Mouse (Mus musculus): ENCODE data around the gene Epb41. TPM values are rescaled to one million over a fixed set of nuclear protein-coding genes. Genes with fewer than 3 reads are reported as not detected.

Gene Epb41
- polyA plus RNA-seq, 1 experiment from 2014 or later = 42.3 TPM

GRCm38 (mm10) chr4:131874169-131874536 lies 201.0 kb downstream of the Epb41 start:
- H3K4me1 ChIP-seq (replicated peaks; ENCODE audit: insufficient read depth, low read length) = peaks cover 22% of the 10 kb centered on the region
- H3K27me3 ChIP-seq (ENCODE audit: insufficient read depth, low read length) = no peaks in the 10 kb centered on the region
- H3K27ac ChIP-seq = peak overlapping the region; percentile 99
- DNase-seq (ENCODE audit: low spot score) = peak; percentile 70
- H3K4me3 ChIP-seq (replicated peaks; ENCODE audit: low read depth, low read length) = peak overlapping the region; percentile 71
- H3K36me3 ChIP-seq (ENCODE audit: insufficient read depth, low read length) = no peaks in the 10 kb centered on the region
- under 1% methylated on average over 20 of the region's 20 CpGs for WGBS
- TF ChIP-seq CTCF (IDR thresholded peaks at IDR 0.05; ENCODE audit: low read depth) = no peak
- H3K9me3 ChIP-seq (replicated peaks; ENCODE audit: low read length) = no peaks in the 10 kb centered on the region
- no peak for ATAC-seq (replicated peaks; ENCODE audit: low FRiP score, low read depth)
- peak overlapping the region; percentile 85 for H3K4me2 ChIP-seq (ENCODE audit: low read length)
- peak overlapping the region; percentile 98 for H3K9ac ChIP-seq (ENCODE audit: low read depth, low read length)

Small RNAs within 50 kb of the gene (microRNA-seq; reads per million reads assigned to microRNA genes)
- gene Gm27445 = not detected

Other genes with a start within 250 kb of the Epb41 start
- 27.5 and 31.8 TPM in 2 replicates for gene Ptpru, start 237.0 kb downstream of the Epb41 start, polyA plus RNA-seq (2015; fragmentation: Nextera tagmentation; extraction: Ambion mirVana)
- 43.0 and 45.4 TPM in 2 replicates for gene Mecr, start 231.9 kb downstream of the Epb41 start, polyA plus RNA-seq (2015; fragmentation: Nextera tagmentation; extraction: Ambion mirVana)
- 76.1 and 81.0 TPM in 2 replicates for gene Srsf4, start 201.7 kb downstream of the Epb41 start, polyA plus RNA-seq (2015; fragmentation: Nextera tagmentation; extraction: Ambion mirVana)
- 2.7 and 3.9 TPM in 2 replicates for gene Tmem200b, start 153.6 kb downstream of the Epb41 start, polyA plus RNA-seq (2015; fragmentation: Nextera tagmentation; extraction: Ambion mirVana)
- 0.08 and 0.17 TPM in 2 replicates for gene Gm10300, start 624 bp downstream of the Epb41 start, polyA plus RNA-seq (2015; fragmentation: Nextera tagmentation; extraction: Ambion mirVana)
- gene Oprd1, start 69.2 kb upstream of the Epb41 start, polyA plus RNA-seq (2015; fragmentation: Nextera tagmentation; extraction: Ambion mirVana) = 0.03 and 0.05 TPM in 2 replicates
- 87.7 and 89.4 TPM in 2 replicates for gene Ythdf2, start 137.0 kb upstream of the Epb41 start, polyA plus RNA-seq (2015; fragmentation: Nextera tagmentation; extraction: Ambion mirVana)
- gene Gmeb1, start 186.3 kb upstream of the Epb41 start, polyA plus RNA-seq (2015; fragmentation: Nextera tagmentation; extraction: Ambion mirVana) = 21.9 and 24.3 TPM in 2 replicates
- 38.1 and 39.0 TPM in 2 replicates for gene Taf12, start 199.1 kb upstream of the Epb41 start, polyA plus RNA-seq (2015; fragmentation: Nextera tagmentation; extraction: Ambion mirVana)
- gene Rab42, start 228.1 kb upstream of the Epb41 start, polyA plus RNA-seq (2015; fragmentation: Nextera tagmentation; extraction: Ambion mirVana) = 2.4 and 3.0 TPM in 2 replicates